Mouse (Mus musculus): ENCODE measurements around the gene Vmn1r166. TPM values are rescaled to one million over a fixed set of nuclear protein-coding genes. Genes with fewer than 3 reads are reported as not detected.

Gene Vmn1r166
- polyA plus RNA-seq (2012; rRNA removed; ENCODE audit: low replicate concordance) = not detected in 2 replicates

DNA sequence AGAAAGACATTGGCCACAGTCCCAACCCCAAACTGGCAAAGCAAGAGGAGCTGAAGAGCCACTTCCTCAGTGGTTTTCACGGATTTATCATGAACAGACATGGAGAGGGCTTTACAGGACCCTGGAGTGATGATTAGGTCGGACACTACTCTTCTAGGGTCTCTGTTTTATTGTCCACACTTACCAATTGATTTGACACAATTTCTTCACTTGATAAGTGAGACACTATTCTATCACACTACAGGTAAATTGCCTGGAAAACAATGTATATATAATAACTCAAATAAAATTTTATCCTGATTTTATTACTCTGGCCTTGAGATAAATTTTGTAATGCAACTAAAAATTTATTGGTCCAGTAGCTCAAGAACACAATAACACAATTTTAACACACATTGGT, at the start of gene Vmn1r166:
Gene Vmn1r166, minus strand, starts transcription at position 101 of the 400 bp plus-strand sequence.

GRCm38 (mm10) chr7:23300892-23301291, 49.4 kb upstream of the Vmn1r166 start, which contains the start of gene Nlrp4e:
Nlrp4e (plus strand) TSS chr7:23301192.

GRCm38 (mm10) chr7:23278800-23279199, 27.3 kb upstream of the Vmn1r166 start, which contains the start of gene Gm6902:
Gm6902 (minus strand) TSS chr7:23278900.

DNA sequence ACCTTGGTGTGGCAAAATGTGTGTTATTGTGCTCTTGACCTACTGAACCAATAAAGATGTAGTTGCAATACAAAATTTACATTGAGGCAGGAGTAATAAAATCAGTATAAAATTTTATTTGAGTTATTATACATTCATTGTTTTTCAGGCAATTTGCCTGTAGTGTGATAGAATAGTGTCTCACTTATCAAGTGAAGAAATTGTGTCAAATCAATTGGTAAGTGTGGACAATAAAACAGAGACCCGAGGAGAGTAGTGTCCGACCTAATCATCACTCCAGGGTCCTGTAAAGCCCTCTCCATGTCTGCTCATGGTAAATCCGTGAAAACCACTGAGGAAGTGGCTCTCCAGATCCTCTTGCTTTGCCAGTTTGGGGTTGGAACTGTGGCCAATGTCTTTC, 34.5 kb downstream of the Vmn1r166 start, which contains the start of gene Vmn1r165:
Gene Vmn1r165, plus strand, starts transcription at position 301 of the 400 bp plus-strand sequence.

Other genes starting within 250 kb of the Vmn1r166 start
- not detected in 2 replicates for gene Gm4216, start 231.8 kb downstream of the Vmn1r166 start, polyA plus RNA-seq (2012; rRNA removed; ENCODE audit: low replicate concordance)
- not detected in 2 replicates for gene Vmn1r163, start 196.1 kb downstream of the Vmn1r166 start, polyA plus RNA-seq (2012; rRNA removed; ENCODE audit: low replicate concordance)
- gene Gm8720, start 184.2 kb downstream of the Vmn1r166 start, polyA plus RNA-seq (2012; rRNA removed; ENCODE audit: low replicate concordance) = not detected in 2 replicates
- gene Gm10662, start 107.2 kb downstream of the Vmn1r166 start, polyA plus RNA-seq (2012; rRNA removed; ENCODE audit: low replicate concordance) = not detected in 2 replicates
- not detected in 2 replicates for gene Vmn1r165, start 34.4 kb downstream of the Vmn1r166 start, polyA plus RNA-seq (2012; rRNA removed; ENCODE audit: low replicate concordance)
- not detected in 2 replicates for gene Gm6902, start 27.2 kb upstream of the Vmn1r166 start, polyA plus RNA-seq (2012; rRNA removed; ENCODE audit: low replicate concordance)
- not detected in 2 replicates for gene Nlrp4e, start 49.5 kb upstream of the Vmn1r166 start, polyA plus RNA-seq (2012; rRNA removed; ENCODE audit: low replicate concordance)
- not detected in 2 replicates for gene Nlrp5, start 134.2 kb upstream of the Vmn1r166 start, polyA plus RNA-seq (2012; rRNA removed; ENCODE audit: low replicate concordance)

All from subcutaneous adipose tissue, adult 2 months (tissue).